Mouse (Mus musculus) midbrain, postnatal 0 days (tissue): ENCODE data around the gene Slc23a2. TPM values are rescaled to one million over a fixed set of nuclear protein-coding genes. Genes with fewer than 3 reads are reported as not detected.

Experiments used
- ATAC-seq: fragments of 200-750 bp; cut with Nextera tagmentation; 2 replicates; pipeline ENCODE4 v1.8.0; 2017; ENCODE audit warnings: moderate number of reproducible peaks, mild to moderate bottlenecking, moderate TSS enrichment, moderate library complexity; ENCODE audit not compliant: low FRiP score
- DNase-seq: peaks from one replicate; pipeline ENCODE4 v3.0.0-alpha.2; 2015; ENCODE audit warnings: low spot score
- H3K27ac ChIP-seq: fragments of 300-500 bp; sonication (generic); 2 replicates; pipeline ENCODE4 v1.5.1; 2014; ENCODE audit warnings: low read depth, mild to moderate bottlenecking, low read length, mixed read lengths
- H3K27me3 ChIP-seq: fragments of 300-500 bp; sonication (generic); 2 replicates; pipeline ENCODE4 v1.6.1; 2014; ENCODE audit warnings: low read length, control low read depth, mixed read lengths; ENCODE audit not compliant: insufficient read depth
- H3K36me3 ChIP-seq: fragments of 300-500 bp; sonication (generic); 2 replicates; pipeline ENCODE4 v1.6.1; 2014; ENCODE audit warnings: low read length, control low read depth, mixed read lengths; ENCODE audit not compliant: insufficient read depth
- H3K4me1 ChIP-seq: fragments of 300-500 bp; sonication (generic); 2 replicates; pipeline ENCODE4 v1.6.1; 2014; ENCODE audit warnings: mild to moderate bottlenecking, control low read depth, antibody characterized with exemption, low read length, mixed read lengths; ENCODE audit not compliant: insufficient read depth
- H3K4me2 ChIP-seq: fragments of 300-500 bp; sonication (generic); 2 replicates; pipeline ENCODE4 v1.6.1; 2014; ENCODE audit warnings: low read depth, mild to moderate bottlenecking, low read length, mixed read lengths; ENCODE audit not compliant: poor library complexity, severe bottlenecking
- H3K4me3 ChIP-seq: fragments of 300-500 bp; sonication (generic); 2 replicates; pipeline ENCODE4 v1.5.1; 2014; ENCODE audit warnings: low read depth, mild to moderate bottlenecking, low read length, moderate library complexity
- H3K9ac ChIP-seq: fragments of 300-500 bp; sonication (generic); replicated peaks from 2 replicates; pipeline ENCODE4 v1.6.1; 2014; ENCODE audit warnings: mild to moderate bottlenecking, low read length, moderate library complexity, mixed read lengths; ENCODE audit not compliant: poor library complexity, severe bottlenecking
- H3K9me3 ChIP-seq: fragments of 300-500 bp; sonication (generic); 2 replicates; pipeline ENCODE4 v1.6.1; 2016; ENCODE audit warnings: low read length, control low read depth
- CTCF ChIP-seq: IDR thresholded peaks from 2 replicates; pipeline ENCODE4 v1.5.1; 2016; ENCODE audit warnings: antibody characterized with exemption, mild to moderate bottlenecking
- WGBS: fragments of 180-500 bp; shearing (Covaris S2); extraction: QIAGEN DNeasy Blood & Tissue Kit; methylation state at CpG from one replicate; pipeline ENCODE4 v1.1.7; 2014; 5-methylcytosine and 5-hydroxymethylcytosine counted together
- polyA plus RNA-seq: library from polyadenylated mRNA; unstranded; fragments of >200 nt; fragmentation: Nextera tagmentation; extraction: Ambion mirVana; gene quantifications from 2 replicates; pipeline ENCODE4 v1.2.1, GENCODE M21; 2015
- total RNA-seq: library from RNA; depleted of rRNA; stranded (reverse); fragments of >200 nt; gene quantifications from 2 replicates; pipeline ENCODE4 v1.2.3, GENCODE M21; 2014; rRNA removed

Slc23a2 gene
- 64.5 and 71.3 TPM in 2 replicates for total RNA-seq
- polyA plus RNA-seq: 30.5 and 31.9 TPM in 2 replicates

DNA sequence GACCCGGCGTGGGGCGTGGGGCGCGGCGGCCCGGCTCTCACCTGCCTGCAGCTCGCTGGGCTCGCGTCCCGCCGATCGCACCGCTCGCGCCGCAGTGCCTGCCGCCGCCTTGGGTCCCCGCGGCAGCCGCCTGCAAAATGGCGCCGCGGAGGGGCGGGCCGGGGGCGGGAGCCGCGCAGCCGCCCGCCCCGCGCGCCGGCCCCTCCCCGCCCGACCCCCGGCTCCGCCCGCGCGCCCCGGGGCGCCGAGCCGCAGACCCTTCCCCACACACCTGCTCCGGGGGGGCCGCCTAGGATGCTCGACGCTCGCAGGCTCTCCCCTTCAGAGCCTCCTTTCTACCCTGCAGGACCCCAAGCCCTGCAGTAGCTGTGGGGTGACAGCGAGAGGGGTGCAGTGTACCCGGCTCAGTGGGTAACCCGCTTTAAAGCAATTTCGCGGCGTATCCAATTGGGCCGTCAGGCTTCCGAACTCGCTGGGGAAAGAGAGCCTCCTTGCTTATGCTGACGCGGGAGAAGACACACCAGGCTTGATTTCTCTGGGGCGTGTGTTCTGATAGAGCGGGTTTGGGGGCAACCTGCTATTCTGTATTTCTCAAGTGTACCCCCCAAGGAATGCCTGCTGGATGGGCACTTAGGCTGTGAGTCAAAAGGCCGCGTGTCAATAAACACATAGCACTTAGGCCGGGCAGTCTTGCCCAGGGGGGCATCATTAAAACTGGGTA is at the start of gene Slc23a2:
TSS of gene Slc23a2 (minus strand) at position 138 of the 721 bp plus-strand sequence.
- Histone ChIP-seq H3K9ac (peak within 1 kb of the TSS; percentile 98), H3K4me2 (peak within 1 kb of the TSS; percentile 62), H3K4me1 (no peaks in the 10 kb centered on the region), H3K36me3 (no peaks in the 10 kb centered on the region; the same call in 1 of the 2 replicates), H3K27me3 (no peaks in the 10 kb centered on the region), H3K27ac (peak within 1 kb of the TSS; percentile 86), H3K9me3 (no peaks in the 10 kb centered on the region), H3K4me3 (peak within 1 kb of the TSS; percentile 94)
- WGBS: under 1% methylated on average over 24 of the region's 68 CpGs
- peak; percentile 65 for DNase-seq
- TF ChIP-seq CTCF: no peak; the same call in 1 of the 2 replicates
- peak; percentile 87 for ATAC-seq

- Histone ChIP-seq H3K9ac (no peak overlapping the region), H3K27me3 (no peaks in the 10 kb centered on the region), H3K36me3 (no peaks in the 10 kb centered on the region), H3K9me3 (no peaks in the 10 kb centered on the region), H3K4me3 (no peak overlapping the region), H3K27ac (no peak overlapping the region), H3K4me2 (no peak overlapping the region), H3K4me1 (no peaks in the 10 kb centered on the region)
- WGBS: 85% methylated on average over 3 of the region's 3 CpGs
- DNase-seq (no peak), ATAC-seq (no peak)
- TF ChIP-seq CTCF: no peak
Measured at GRCm38 (mm10) chr2:132190602-132191161, 45.8 kb upstream of the Slc23a2 start.

GRCm38 (mm10) chr2:132183874-132184273 is 39.0 kb upstream of the Slc23a2 start:
- Histone ChIP-seq H3K4me3 (no peak overlapping the region), H3K27ac (no peak overlapping the region)

GRCm38 (mm10) chr2:132180463-132181205 is 35.7 kb upstream of the Slc23a2 start:
- Histone ChIP-seq H3K9me3 (no peaks in the 10 kb centered on the region), H3K9ac (no peak overlapping the region), H3K27me3 (no peaks in the 10 kb centered on the region), H3K36me3 (no peaks in the 10 kb centered on the region), H3K4me2 (no peak overlapping the region), H3K4me3 (no peak overlapping the region), H3K27ac (no peak overlapping the region), H3K4me1 (no peaks in the 10 kb centered on the region)
- TF ChIP-seq CTCF: no peak
- DNase-seq (no peak), ATAC-seq (no peak)
- WGBS: 64% methylated on average over 1 of the region's 1 CpGs

More at GRCm38 (mm10) chr2:132183874-132184273, 39.0 kb upstream of the Slc23a2 start:
- H3K9me3 ChIP-seq: no peaks in the 10 kb centered on the region
- H3K27me3 ChIP-seq: no peaks in the 10 kb centered on the region
- DNase-seq (no peak), ATAC-seq (no peak)
- no peaks in the 10 kb centered on the region for H3K36me3 ChIP-seq
- no peak overlapping the region for H3K9ac ChIP-seq
- 70% methylated on average over 6 of the region's 6 CpGs for WGBS
- no peak overlapping the region for H3K4me2 ChIP-seq
- no peak for TF ChIP-seq CTCF
- H3K4me1 ChIP-seq: no peaks in the 10 kb centered on the region

DNA sequence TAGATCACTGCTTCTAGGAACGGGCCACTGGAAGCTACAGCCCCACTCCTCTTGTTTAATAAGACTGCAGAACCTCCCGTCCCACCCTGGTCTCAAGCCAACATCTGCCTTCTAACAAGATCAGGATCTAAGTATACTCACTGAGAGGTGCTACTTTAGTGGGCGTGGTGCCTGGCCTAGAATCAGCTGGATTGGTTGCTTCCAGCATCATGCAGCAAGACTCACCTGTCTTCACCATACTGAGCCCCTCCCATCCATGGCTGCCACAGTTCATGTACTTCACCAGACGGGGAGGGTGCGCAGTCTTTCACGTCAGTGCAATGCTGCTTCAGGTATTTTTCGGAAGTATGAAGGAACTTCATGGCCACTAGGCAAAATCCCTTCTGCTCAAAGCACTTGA is 34.5 kb upstream of the Slc23a2 start:
- ATAC-seq (no peak), DNase-seq (no peak)
- Histone ChIP-seq H3K27me3 (no peaks in the 10 kb centered on the region), H3K4me1 (no peaks in the 10 kb centered on the region), H3K9ac (no peak overlapping the region), H3K4me2 (no peak overlapping the region), H3K36me3 (no peaks in the 10 kb centered on the region), H3K27ac (no peak overlapping the region), H3K4me3 (no peak overlapping the region), H3K9me3 (no peaks in the 10 kb centered on the region)
- no peak for TF ChIP-seq CTCF
- WGBS: 90% methylated on average over 7 of the region's 7 CpGs
